Mouse (Mus musculus) heart, postnatal 0 days (tissue): ENCODE data around the gene Mtg2. TPM values are rescaled to one million over a fixed set of nuclear protein-coding genes. Genes with fewer than 3 reads are reported as not detected.
A peak's percentile ranks its signal among the peaks of the same experiment; 100 is the strongest.

Experiments
- ATAC-seq: fragments of 200-750 bp; cut with Nextera tagmentation; 2 replicates; pipeline ENCODE4 v1.8.0; 2017; ENCODE audit warnings: low read depth, moderate number of reproducible peaks, moderate library complexity; ENCODE audit not compliant: insufficient read depth
- DNase-seq: peaks from one replicate; pipeline ENCODE4 v3.0.0-alpha.2; 2016; ENCODE audit warnings: low spot score
- H3K27ac ChIP-seq: fragments of 300-500 bp; sonication (generic); 2 replicates; pipeline ENCODE4 v1.5.1; 2014; ENCODE audit warnings: low read depth, mild to moderate bottlenecking
- H3K27me3 ChIP-seq: fragments of 300-500 bp; sonication (generic); 2 replicates; pipeline ENCODE4 v1.6.1; 2014; ENCODE audit warnings: low read length, mixed read lengths; ENCODE audit not compliant: control insufficient read depth, insufficient read depth
- H3K36me3 ChIP-seq: fragments of 300-500 bp; sonication (generic); replicated peaks from 2 replicates; pipeline ENCODE4 v1.6.1; 2014; ENCODE audit warnings: low read length, mixed read lengths; ENCODE audit not compliant: control insufficient read depth, insufficient read depth
- H3K4me1 ChIP-seq: fragments of 300-500 bp; sonication (generic); 2 replicates; pipeline ENCODE4 v1.6.1; 2014; ENCODE audit warnings: antibody characterized with exemption; ENCODE audit not compliant: control insufficient read depth, insufficient read depth
- H3K4me2 ChIP-seq: fragments of 300-500 bp; sonication (generic); 2 replicates; pipeline ENCODE4 v1.6.1; 2014; ENCODE audit warnings: low read depth, mild to moderate bottlenecking, low read length, moderate library complexity
- H3K4me3 ChIP-seq: fragments of 300-500 bp; sonication (generic); 2 replicates; pipeline ENCODE4 v1.5.1; 2014; ENCODE audit warnings: low read depth, low read length
- H3K9ac ChIP-seq: fragments of 300-500 bp; sonication (generic); replicated peaks from 2 replicates; pipeline ENCODE4 v1.6.1; 2014; ENCODE audit warnings: low read depth, low read length, mixed read lengths
- H3K9me3 ChIP-seq: fragments of 300-500 bp; sonication (generic); replicated peaks from 2 replicates; pipeline ENCODE4 v1.6.1; 2016; ENCODE audit warnings: low read length; ENCODE audit not compliant: control insufficient read depth
- CTCF ChIP-seq: IDR thresholded peaks from 2 replicates; pipeline ENCODE4 v1.5.1; 2016; ENCODE audit warnings: antibody characterized with exemption, control low read depth, low read depth
- EP300 ChIP-seq: IDR thresholded peaks from 2 replicates; pipeline ENCODE4 v1.6.1; 2016; ENCODE audit warnings: antibody characterized with exemption, low read depth
- whole genome bisulfite sequencing: fragments of 180-500 bp; shearing (Covaris S2); extraction: QIAGEN DNeasy Blood & Tissue Kit; methylation state at CpG from one replicate; pipeline ENCODE4 v1.1.7; 2014; 5-methylcytosine and 5-hydroxymethylcytosine counted together
- polyA plus RNA-seq: library from polyadenylated mRNA; unstranded; fragments of >200 nt; fragmentation: Nextera tagmentation; extraction: Ambion mirVana; gene quantifications from 2 replicates; pipeline ENCODE4 v1.2.1, GENCODE M21; 2015
- total RNA-seq: library from RNA; depleted of rRNA; stranded (reverse); fragments of >200 nt; gene quantifications from 2 replicates; pipeline ENCODE4 v1.2.3, GENCODE M21; 2014; ENCODE audit warnings: low replicate concordance

Mtg2 gene
- total and polyA plus RNA-seq, 2 experiments from 2014 or later, result 21.3 to 33.9 TPM

DNA sequence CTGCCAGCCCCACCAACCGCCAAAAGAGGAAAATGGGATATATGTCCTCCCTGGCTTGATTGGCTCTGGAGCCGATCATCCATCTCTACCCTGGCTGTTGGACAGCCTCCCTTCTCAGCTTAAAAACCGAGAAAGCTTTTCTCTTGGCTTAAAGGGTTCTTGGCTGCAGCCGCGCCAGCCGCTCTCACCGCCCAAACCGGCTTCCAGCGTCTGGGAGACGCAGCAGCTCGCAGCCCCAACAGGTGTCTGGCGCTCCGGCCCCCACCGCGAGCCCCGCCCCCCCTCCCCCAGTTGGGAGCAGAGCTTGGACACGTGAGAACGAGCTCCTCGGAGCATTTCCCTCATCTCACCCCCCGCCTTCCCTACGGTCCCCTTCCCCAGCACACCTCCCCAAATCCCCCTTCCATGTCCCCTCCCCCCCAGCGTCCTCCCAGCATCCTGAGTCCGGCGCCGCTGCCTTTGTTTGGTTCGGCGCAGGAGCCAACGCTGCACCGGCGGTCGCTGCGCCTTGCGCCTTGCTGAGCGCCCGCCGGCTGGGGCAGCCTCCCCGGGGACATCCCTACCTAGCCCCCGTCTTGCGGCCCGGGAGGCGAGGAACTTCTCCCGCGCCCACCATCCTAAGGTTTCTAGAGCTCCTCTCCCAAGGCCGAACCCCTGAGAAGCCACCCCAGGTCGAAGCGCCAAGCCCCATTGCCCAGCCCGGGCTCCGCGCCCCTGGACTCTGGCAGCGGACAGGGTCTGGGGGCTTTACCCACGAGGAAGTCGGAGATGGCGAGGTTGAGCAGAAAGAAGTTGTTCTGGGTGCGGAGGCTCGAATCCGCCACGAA lies 33.0 kb downstream of the Mtg2 start:
- Histone ChIP-seq H3K27me3 (peaks cover 75% of the 10 kb centered on the region), H3K4me1 (0 out of 2 replicates have a peak, but pooled peaks cover 14% of the 10 kb centered on the region), H3K4me2 (peak overlapping the region; percentile 95), H3K36me3 (no peaks in the 10 kb centered on the region), H3K27ac (no peak overlapping the region), H3K9me3 (no peaks in the 10 kb centered on the region), H3K9ac (no peak overlapping the region), H3K4me3 (peak overlapping the region; percentile 59)
- no peak for DNase-seq
- TF ChIP-seq EP300, result no peak
- TF ChIP-seq CTCF, result no peak
- no peak for ATAC-seq
- WGBS, result 2% methylated on average over 55 of the region's 57 CpGs

DNA sequence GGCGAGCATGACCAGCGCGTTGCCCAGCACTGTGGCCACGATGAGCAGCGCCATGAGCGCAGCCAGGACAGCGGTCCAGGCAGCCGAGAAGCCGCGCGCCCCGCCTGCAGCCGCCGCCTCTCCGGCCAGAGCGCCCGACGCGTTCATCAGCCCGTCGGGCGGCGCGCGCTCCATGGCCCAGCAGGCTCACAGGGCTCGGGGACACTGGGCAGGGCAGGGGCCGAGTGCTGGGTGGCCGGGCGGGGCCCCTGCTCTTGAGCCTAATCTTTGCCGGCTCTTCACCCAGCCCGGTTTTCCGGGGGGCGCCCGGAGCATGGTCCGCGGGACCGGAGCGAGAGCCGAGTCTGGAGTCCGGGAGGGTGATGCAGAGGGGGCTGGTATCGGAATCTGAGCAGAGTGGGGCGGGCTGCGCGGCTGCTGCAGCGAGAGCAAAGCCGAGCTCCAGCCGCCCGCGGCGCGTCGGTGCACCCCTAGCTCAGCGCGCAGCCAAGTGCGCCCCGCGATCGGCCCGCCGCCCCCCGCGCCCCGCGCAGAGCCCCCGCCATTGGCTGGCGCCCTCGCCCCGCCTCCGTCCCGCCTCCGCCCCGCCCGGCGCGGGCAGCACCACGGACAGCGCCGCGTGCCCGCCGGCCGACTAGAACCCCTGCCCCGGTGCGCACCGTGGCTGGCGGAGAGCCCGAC lies 33.7 kb downstream of the Mtg2 start, which contains the start of gene Hrh3:
Gene Hrh3 (minus strand): TSS at position 511 of the 681 bp plus-strand sequence.
- 1% methylated on average over 82 of the region's 87 CpGs for WGBS
- peak within 1 kb of the TSS; percentile 95 for H3K4me2 ChIP-seq
- H3K4me1 ChIP-seq, result 0 out of 2 replicates have a peak, but pooled peaks cover 14% of the 10 kb centered on the region
- H3K4me3 ChIP-seq, result peak within 1 kb of the TSS; percentile 59
- DNase-seq, result peak; percentile 21
- H3K9ac ChIP-seq, result no peak within 1 kb of the TSS
- no peaks in the 10 kb centered on the region for H3K9me3 ChIP-seq
- TF ChIP-seq CTCF, result no peak
- TF ChIP-seq EP300, result no peak
- no peak within 1 kb of the TSS for H3K27ac ChIP-seq
- peaks cover 67% of the 10 kb centered on the region for H3K27me3 ChIP-seq
- no peaks in the 10 kb centered on the region for H3K36me3 ChIP-seq
- ATAC-seq, result peak; percentile 84

DNA sequence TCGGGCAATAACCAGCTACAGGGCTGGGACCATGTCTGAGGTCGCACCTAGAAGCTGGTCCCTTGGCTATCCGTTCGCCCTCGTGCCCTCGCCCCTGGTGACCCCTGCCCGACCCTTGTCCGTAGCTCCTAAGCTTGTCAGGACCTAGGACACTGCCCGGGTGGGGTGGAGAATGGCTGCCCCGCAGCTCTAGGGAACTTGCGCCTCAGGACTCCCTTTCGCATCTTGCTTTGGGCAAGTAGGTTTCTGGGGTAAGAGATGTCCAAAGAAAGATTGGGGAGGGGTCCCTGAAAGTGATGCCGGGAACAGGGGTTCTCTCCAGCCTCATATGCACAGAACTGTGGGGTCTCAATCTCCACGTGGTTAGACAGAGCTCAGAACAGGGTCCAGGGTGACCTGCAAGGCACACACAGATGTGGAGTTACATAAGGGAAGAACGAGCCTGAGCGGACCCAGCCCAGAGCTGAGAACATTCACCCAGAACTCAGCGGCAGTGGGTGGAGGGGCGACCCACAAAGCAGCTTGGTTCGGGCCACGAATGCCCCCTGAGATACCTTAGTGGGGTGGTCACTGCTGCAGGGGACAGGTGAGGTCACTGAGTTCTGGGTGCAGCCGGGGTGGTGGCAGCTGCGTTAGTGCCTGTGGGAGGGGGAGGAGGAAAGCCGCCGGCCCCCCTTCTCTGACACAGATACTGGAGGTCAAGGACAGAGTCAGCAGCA lies 34.4 kb downstream of the Mtg2 start:
- H3K36me3 ChIP-seq, result no peaks in the 10 kb centered on the region
- peak overlapping the region; percentile 95 for H3K4me2 ChIP-seq
- H3K27me3 ChIP-seq, result peaks cover 61% of the 10 kb centered on the region
- no peaks in the 10 kb centered on the region for H3K9me3 ChIP-seq
- 0 out of 2 replicates have a peak, but pooled peaks cover 14% of the 10 kb centered on the region for H3K4me1 ChIP-seq
- no peak overlapping the region for H3K9ac ChIP-seq
- H3K27ac ChIP-seq, result no peak overlapping the region
- peak overlapping the region; percentile 59 for H3K4me3 ChIP-seq
- TF ChIP-seq CTCF, result no peak
- no peak for TF ChIP-seq EP300
- peak; percentile 43; the same call in 1 of the 2 replicates for ATAC-seq
- 11% methylated on average over 24 of the region's 24 CpGs for WGBS
- DNase-seq, result no peak

DNA sequence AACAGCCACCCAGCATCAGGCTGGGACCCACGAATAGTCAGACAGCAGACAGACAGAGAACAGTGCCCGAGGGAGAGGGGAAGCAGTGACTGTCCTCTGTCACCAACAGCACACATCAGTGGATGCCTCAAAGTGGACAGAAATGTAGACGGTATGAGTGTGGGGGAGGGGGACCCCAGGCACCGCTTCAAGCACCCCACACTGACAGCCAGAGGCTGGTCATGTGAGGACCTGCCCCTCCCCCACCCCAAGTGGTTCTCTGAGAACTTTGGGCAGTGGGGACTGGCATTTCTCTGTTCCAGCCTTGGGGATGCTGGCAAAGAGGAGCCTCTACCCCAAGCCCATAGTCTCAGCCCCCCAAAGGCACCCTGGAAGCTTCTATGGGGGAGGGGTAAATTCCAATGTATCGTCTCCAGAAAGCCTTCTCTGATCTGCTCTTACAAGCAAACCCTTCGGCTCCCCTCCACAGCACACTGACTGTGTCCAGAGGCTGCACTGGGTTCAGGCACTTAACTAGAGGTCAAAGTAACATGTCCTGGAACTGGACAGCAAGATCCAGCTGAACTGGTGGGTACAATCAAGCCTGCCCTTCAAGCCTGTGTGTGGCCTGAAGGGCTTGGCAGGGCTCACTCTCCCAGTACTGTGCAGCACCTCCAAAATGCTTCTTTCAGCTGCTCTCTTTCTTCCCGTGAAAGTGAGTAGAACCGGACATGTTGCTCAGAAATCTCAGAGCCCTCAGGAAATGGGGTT lies 35.2 kb downstream of the Mtg2 start:
- Histone ChIP-seq H3K9me3 (no peaks in the 10 kb centered on the region), H3K27ac (no peak overlapping the region), H3K36me3 (no peaks in the 10 kb centered on the region), H3K4me1 (0 out of 2 replicates have a peak, but pooled peaks cover 14% of the 10 kb centered on the region), H3K27me3 (peaks cover 53% of the 10 kb centered on the region), H3K9ac (no peak overlapping the region), H3K4me3 (no peak overlapping the region), H3K4me2 (no peak overlapping the region)
- WGBS, result 25% methylated on average over 8 of the region's 8 CpGs
- ATAC-seq, result no peak
- DNase-seq, result no peak
- TF ChIP-seq EP300 (no peak), CTCF (no peak)

DNA sequence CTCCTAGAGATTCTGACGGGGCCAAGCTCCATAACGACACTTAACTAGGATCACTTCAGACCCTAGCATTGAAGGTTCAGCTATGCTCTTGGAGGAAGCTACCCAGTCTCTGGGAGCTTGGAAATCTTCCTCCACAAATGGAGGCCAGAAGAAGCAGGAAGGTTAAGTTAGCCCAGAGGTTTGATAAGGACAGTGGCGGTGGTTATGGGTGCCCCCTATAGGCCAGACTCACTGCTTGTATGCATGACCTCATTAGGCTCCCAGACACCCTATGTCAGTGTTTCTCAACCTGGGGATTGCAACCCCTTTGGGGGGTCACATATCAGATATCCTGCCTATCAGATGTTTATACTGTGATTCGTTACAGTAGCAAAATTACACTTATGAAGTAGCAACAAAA lies 36.7 kb downstream of the Mtg2 start:
- Histone ChIP-seq H3K4me2 (no peak overlapping the region), H3K27me3 (peaks cover 38% of the 10 kb centered on the region), H3K4me3 (no peak overlapping the region), H3K4me1 (0 out of 2 replicates have a peak, but pooled peaks cover 14% of the 10 kb centered on the region), H3K36me3 (no peaks in the 10 kb centered on the region), H3K9ac (no peak overlapping the region), H3K9me3 (no peaks in the 10 kb centered on the region), H3K27ac (no peak overlapping the region)
- 61% methylated on average over 4 of the region's 4 CpGs for WGBS
- DNase-seq (no peak), ATAC-seq (no peak)
- 0 out of 2 replicates have a peak, but pooled peaks have one; percentile 14 for TF ChIP-seq CTCF
- no peak for TF ChIP-seq EP300
